In the genomic region with DNA sequence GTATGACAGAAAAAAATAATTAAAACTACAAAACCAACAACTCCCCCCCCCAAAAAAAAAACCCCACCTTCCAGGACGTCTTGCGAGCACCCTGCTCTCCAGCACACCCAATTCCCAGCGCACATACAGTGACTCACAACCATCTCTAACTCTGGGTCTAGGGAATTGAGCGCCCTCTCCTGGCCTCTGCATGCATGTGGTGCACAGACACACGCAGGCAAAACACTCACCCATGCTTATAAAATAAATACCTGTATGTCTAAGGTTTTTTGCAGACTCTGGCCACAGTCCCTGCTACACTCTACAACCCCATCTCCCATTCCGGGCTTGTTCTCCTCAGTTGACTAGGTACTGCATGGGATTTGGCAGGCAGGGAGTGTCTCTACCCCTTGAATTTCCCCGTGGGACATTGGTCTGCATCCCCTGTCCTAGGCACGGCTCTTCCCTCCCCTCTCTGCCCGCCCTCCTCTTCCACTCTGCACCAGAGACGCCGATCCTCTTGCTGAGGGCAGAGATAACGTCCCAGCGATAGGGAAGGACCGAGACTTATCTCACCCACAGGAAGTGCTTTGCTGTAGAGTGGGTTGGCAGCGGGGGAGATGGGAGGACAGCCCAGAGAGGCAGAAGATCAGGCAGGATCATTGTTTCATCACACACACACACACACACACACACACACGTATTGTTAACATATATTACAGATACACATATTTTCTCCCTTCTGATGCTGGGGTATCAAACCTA, we compare ENCODE assay signal across 12 mouse cellular contexts. TPM values are rescaled to one million over a fixed set of nuclear protein-coding genes. Genes with fewer than 3 reads are reported as not detected.
A peak's percentile ranks its signal among the peaks of the same experiment; 100 is the strongest.
DNase-seq lines count a peak whose midpoint lies in the region; ATAC-seq and TF ChIP-seq lines count a peak whose summit lies in the region.
"Had no signal": no experiment of that assay in that cellular context is flagged by ENCODE, and none has a peak within 500 bp of the region (broad histone marks: within the 10 kb centered on the region; RNA-seq: fewer than 3 reads in every experiment).

No protein-coding gene starts in this region.

- H3K36me3 ChIP-seq in heart, embryonic 10.5 days: peaks cover 7% of the 10 kb centered on the region; the same call in 1 of the 2 replicates
- H3K36me3 ChIP-seq in thymus, adult 2 months (ENCODE audit: control insufficient read depth, insufficient read depth, low read length): no peaks in the 10 kb centered on the region
- H3K36me3 ChIP-seq in liver, embryonic 11.5 days (ENCODE audit: control insufficient read depth, insufficient read depth, low read length): no peaks in the 10 kb centered on the region
- H3K36me3 ChIP-seq: neural tube, embryonic 13.5 days had no signal

- peaks cover 16% of the 10 kb centered on the region for H3K27me3 ChIP-seq in heart, embryonic 10.5 days (ENCODE audit: insufficient read depth, poor library complexity, severe bottlenecking)
- no peaks in the 10 kb centered on the region; the same call in 1 of the 2 replicates for H3K27me3 ChIP-seq in thymus, adult 2 months (ENCODE audit: control insufficient read depth, insufficient read depth, low read length)
- H3K27me3 ChIP-seq in liver, embryonic 11.5 days (replicated peaks; ENCODE audit: control insufficient read depth, insufficient read depth, low read length): peaks cover 4% of the 10 kb centered on the region

- peak; percentile 86 for ATAC-seq in liver, embryonic 11.5 days (replicated peaks; ENCODE audit: low FRiP score)

- H3K4me3 ChIP-seq in heart, embryonic 10.5 days: peak overlapping the region; percentile 27
- no peak overlapping the region for H3K4me3 ChIP-seq in thymus, adult 2 months (ENCODE audit: control insufficient read depth, insufficient read depth, low read length)
- no peak overlapping the region for H3K4me3 ChIP-seq in liver, embryonic 11.5 days (ENCODE audit: low read depth, low read length)
- H3K4me3 ChIP-seq: neural tube, embryonic 13.5 days had no signal

- DNase-seq in heart, embryonic 10.5 days (ENCODE audit: low spot score): no peak
- no peak for DNase-seq in heart, adult 8-10 months (ENCODE audit: low spot score)
- peak; percentile 32 for DNase-seq in thymus, adult 2 months
- DNase-seq in thymus, adult 18-20 months: no peak
- peak; percentile 61 for DNase-seq in liver, embryonic 11.5 days (ENCODE audit: low spot score)
- DNase-seq in right cerebral cortex, adult 18-20 months: no peak
- DNase-seq in retina, embryonic 14.5 days (ENCODE audit: low spot score): no peak
- no peak for DNase-seq in right cerebral cortex, postnatal 36 days (ENCODE audit: low spot score in 2 of 2)

- TF ChIP-seq CTCF in thymus, adult 2 months (IDR thresholded peaks at IDR 0.05; ENCODE audit: borderline replicate concordance, control insufficient read depth, extremely low read depth, insufficient read depth, low read length, poor library complexity): no peak

- peak overlapping the region; percentile 37; the same call in 1 of the 2 replicates for H3K27ac ChIP-seq in heart, embryonic 10.5 days
- H3K27ac ChIP-seq in thymus, adult 2 months (ENCODE audit: control insufficient read depth, insufficient read depth, low read length): no peak overlapping the region
- H3K27ac ChIP-seq in liver, embryonic 11.5 days (ENCODE audit: low read depth, low read length): peak overlapping the region; percentile 43
- H3K27ac ChIP-seq: neural tube, embryonic 13.5 days had no signal

- WGBS in heart, embryonic 10.5 days: 15% methylated on average over 16 of the region's 16 CpGs
- 34% methylated on average over 16 of the region's 16 CpGs for WGBS in thymus, adult 2 months
- 15% methylated on average over 16 of the region's 16 CpGs for WGBS in liver, embryonic 11.5 days

- H3K4me2 ChIP-seq in liver, embryonic 11.5 days: peak overlapping the region; percentile 57
- H3K4me2 ChIP-seq: neural tube, embryonic 13.5 days had no signal

- H3K9me3 ChIP-seq in heart, embryonic 10.5 days: peaks cover 3% of the 10 kb centered on the region; the same call in 1 of the 2 replicates
- no peaks in the 10 kb centered on the region for H3K9me3 ChIP-seq in liver, embryonic 11.5 days (ENCODE audit: control insufficient read depth, low read length)
- H3K9me3 ChIP-seq: neural tube, embryonic 13.5 days had no signal

- H3K9ac ChIP-seq in liver, embryonic 11.5 days (ENCODE audit: low read depth, low read length): peak overlapping the region; percentile 30; the same call in 1 of the 2 replicates
- H3K9ac ChIP-seq: neural tube, embryonic 13.5 days had no signal

- H3K4me1 ChIP-seq in heart, embryonic 10.5 days: peaks cover 56% of the 10 kb centered on the region
- peaks cover 21% of the 10 kb centered on the region for H3K4me1 ChIP-seq in thymus, adult 2 months (replicated peaks; ENCODE audit: control insufficient read depth, insufficient read depth, low read length)
- peaks cover 38% of the 10 kb centered on the region for H3K4me1 ChIP-seq in liver, embryonic 11.5 days (replicated peaks; ENCODE audit: control insufficient read depth, insufficient read depth, low read length)

- TF ChIP-seq POLR2A in thymus, adult 2 months (IDR thresholded peaks at IDR 0.05; ENCODE audit: control insufficient read depth, extremely low read depth, insufficient read depth, low read length, poor library complexity): no peak

RNA-seq across cellular contexts. Expression of a gene that starts 6.3 kb away (rescaled TPM):
- polyA plus RNA-seq in heart, embryonic 10.5 days (2016; fragmentation: Nextera tagmentation; extraction: Ambion mirVana): 15.3 and 19.3 TPM in 2 replicates
- total RNA-seq in heart, adult 8-10 months (2022): 10 to 100 TPM; 36.9 to 42.6 (median 39.1) TPM
- 25.3 and 25.5 TPM in 2 replicates for polyA plus RNA-seq in thymus, adult 2 months (2012; rRNA removed)
- 9.6 and 9.8 TPM in 2 replicates for polyA plus RNA-seq in liver, embryonic 11.5 days (2014; fragmentation: Nextera tagmentation; extraction: Ambion mirVana)

RNA-seq across cellular contexts. Expression of a gene that starts 16.5 kb away (rescaled TPM):
- 0.49 and 0.67 TPM in 2 replicates for polyA plus RNA-seq in heart, embryonic 10.5 days (2016; fragmentation: Nextera tagmentation; extraction: Ambion mirVana)
- not detected for total RNA-seq in heart, adult 8-10 months (2022)
- polyA plus RNA-seq in thymus, adult 2 months (2012; rRNA removed): 4.4 and 6.0 TPM in 2 replicates
- not detected in 2 replicates for polyA plus RNA-seq in liver, embryonic 11.5 days (2014; fragmentation: Nextera tagmentation; extraction: Ambion mirVana)
- total RNA-seq: hematopoietic stem cell, adult 5-6 weeks; left cerebral cortex, postnatal 25 days had no signal
- polyA plus RNA-seq: embryonic facial prominence, embryonic 14.5 days; neural tube, embryonic 13.5 days had no signal

RNA-seq across cellular contexts. Expression of a gene that starts 48.6 kb away (rescaled TPM):
- 0.79 TPM in 1 of 2 replicates, not detected in the other for polyA plus RNA-seq in heart, embryonic 10.5 days (2016; fragmentation: Nextera tagmentation; extraction: Ambion mirVana)
- 1 to 10 TPM; 3.0 to 5.6 (median 3.7) TPM for total RNA-seq in heart, adult 8-10 months (2022)
- 4.0 and 5.5 TPM in 2 replicates for polyA plus RNA-seq in thymus, adult 2 months (2012; rRNA removed)
- polyA plus RNA-seq in liver, embryonic 11.5 days (2014; fragmentation: Nextera tagmentation; extraction: Ambion mirVana): 0.44 and 1.7 TPM in 2 replicates

RNA-seq across cellular contexts. Expression of a gene that starts 48.9 kb away (rescaled TPM):
- 0.14 and 0.16 TPM in 2 replicates for polyA plus RNA-seq in heart, embryonic 10.5 days (2016; fragmentation: Nextera tagmentation; extraction: Ambion mirVana)
- under 1 TPM; 0.31 to 0.68 (median 0.48) TPM for total RNA-seq in heart, adult 8-10 months (2022)
- polyA plus RNA-seq in thymus, adult 2 months (2012; rRNA removed): 1.0 and 1.4 TPM in 2 replicates
- 0.22 and 0.49 TPM in 2 replicates for polyA plus RNA-seq in liver, embryonic 11.5 days (2014; fragmentation: Nextera tagmentation; extraction: Ambion mirVana)
- total RNA-seq: hematopoietic stem cell, adult 5-6 weeks had no signal

RNA-seq across cellular contexts. Expression of a gene that starts 54.3 kb away (rescaled TPM):
- 4.6 and 5.2 TPM in 2 replicates for polyA plus RNA-seq in heart, embryonic 10.5 days (2016; fragmentation: Nextera tagmentation; extraction: Ambion mirVana)
- total RNA-seq in heart, adult 8-10 months (2022): 1 to 10 TPM; 4.8 to 7.5 (median 4.9) TPM
- 7.0 and 7.1 TPM in 2 replicates for polyA plus RNA-seq in thymus, adult 2 months (2012; rRNA removed)
- 2.3 and 3.5 TPM in 2 replicates for polyA plus RNA-seq in liver, embryonic 11.5 days (2014; fragmentation: Nextera tagmentation; extraction: Ambion mirVana)

Comparison
In these comparisons a context has a peak if more than half of its experiments do, and no peak if none do; other contexts are left out.
1. DNase-seq: peak in thymus, adult 2 months (single experiment) and liver, embryonic 11.5 days (single experiment); none in heart, embryonic 10.5 days (single experiment), heart, adult 8-10 months (single experiment), thymus, adult 18-20 months (0 of 2), right cerebral cortex, adult 18-20 months (single experiment), retina, embryonic 14.5 days (single experiment) and right cerebral cortex, postnatal 36 days (0 of 2).